Mouse (Mus musculus): ENCODE data around the gene 4930452B06Rik. TPM values are rescaled to one million over a fixed set of nuclear protein-coding genes. Genes with fewer than 3 reads are reported as not detected.

The 4930452B06Rik gene
- total and polyA plus RNA-seq, 3 experiments = not detected

DNA sequence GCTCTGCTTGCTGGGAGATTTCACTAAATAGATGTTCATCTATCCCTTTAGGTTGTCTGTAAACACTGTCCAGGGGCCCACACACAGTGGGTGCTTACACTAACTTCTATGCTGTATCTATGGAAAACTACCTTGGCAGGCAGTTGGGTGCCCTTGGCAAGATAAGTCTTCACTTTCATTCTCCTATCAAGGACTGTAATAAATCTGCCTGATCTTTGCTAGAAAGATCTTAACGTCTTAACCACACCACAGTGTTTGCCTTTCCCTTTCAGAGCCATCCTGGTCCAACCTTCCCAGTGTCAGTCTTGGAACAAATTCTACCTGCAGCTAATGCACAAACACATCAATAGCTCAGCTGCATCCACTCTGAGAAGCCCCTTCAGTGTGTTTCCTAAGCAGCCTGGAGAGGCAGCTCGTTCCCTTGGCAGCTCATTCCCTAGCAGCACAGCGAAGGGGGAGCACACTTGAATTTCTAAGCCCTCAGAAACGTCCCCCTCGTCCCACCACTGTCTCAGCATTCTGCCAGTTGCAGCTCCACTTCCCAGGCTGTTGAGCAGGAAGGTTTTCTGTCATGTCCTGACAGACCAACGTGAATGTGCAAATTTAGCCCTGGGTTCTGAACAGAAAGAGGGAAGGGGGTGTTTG, 273.7 kb downstream of the 4930452B06Rik start:
- no peak for DNase-seq (ENCODE audit: low read depth, low spot score)
- H3K79me2 ChIP-seq (ENCODE audit: control insufficient read depth, insufficient read depth, low read length, poor library complexity) = no peaks in the 10 kb centered on the region
- no peak overlapping the region for H3K27ac ChIP-seq (ENCODE audit: control insufficient read depth, low read depth, low read length)
- H3K4me1 ChIP-seq (ENCODE audit: control insufficient read depth in 1 of 2, insufficient read depth in 2 of 2, low read length in 2 of 2) = no peaks in the 10 kb centered on the region
- no peak overlapping the region for H3K4me3 ChIP-seq (ENCODE audit: control insufficient read depth in 1 of 2, insufficient read depth in 1 of 2, low read depth in 2 of 2, low read length in 2 of 2)
- no peak overlapping the region for H3K9ac ChIP-seq (ENCODE audit: control insufficient read depth, low read depth, low read length, poor library complexity, severe bottlenecking)
- no peak for TF ChIP-seq NELFE (IDR thresholded peaks at IDR 0.05; ENCODE audit: low read depth, low read length)
- TF ChIP-seq ELF1 (IDR thresholded peaks at IDR 0.05; ENCODE audit: low read depth, low read length) = no peak
- TF ChIP-seq ZNF384 (IDR thresholded peaks at IDR 0.05; ENCODE audit: low read depth, low read length) = no peak
- H3K9me3 ChIP-seq (replicated peaks; ENCODE audit: insufficient read depth, low read length) = no peaks in the 10 kb centered on the region
- H3K27me3 ChIP-seq (ENCODE audit: control insufficient read depth in 1 of 2, insufficient read depth in 2 of 2, low read length in 2 of 2) = no peaks in the 10 kb centered on the region
- no peaks in the 10 kb centered on the region for H3K36me3 ChIP-seq (ENCODE audit: control insufficient read depth in 1 of 2, insufficient read depth in 2 of 2, low read length in 2 of 2)
